Mouse (Mus musculus) gastrocnemius, adult 18-20 months (tissue): Measurements from ENCODE around the gene Camta1. TPM values are rescaled to one million over a fixed set of nuclear protein-coding genes. Genes with fewer than 3 reads are reported as not detected.

Source experiments
- DNase-seq: peaks from one replicate; pipeline ENCODE4 v3.0.0; 2021; ENCODE audit warnings: low spot score
- total RNA-seq, 2 experiments: library from RNA; stranded (reverse); gene quantifications; 2 replicates each; pipeline ENCODE4 v1.2.3; 2021

The Camta1 gene
- total RNA-seq, 2 experiments from 2014 or later, result 99.5 to 122 TPM

DNA sequence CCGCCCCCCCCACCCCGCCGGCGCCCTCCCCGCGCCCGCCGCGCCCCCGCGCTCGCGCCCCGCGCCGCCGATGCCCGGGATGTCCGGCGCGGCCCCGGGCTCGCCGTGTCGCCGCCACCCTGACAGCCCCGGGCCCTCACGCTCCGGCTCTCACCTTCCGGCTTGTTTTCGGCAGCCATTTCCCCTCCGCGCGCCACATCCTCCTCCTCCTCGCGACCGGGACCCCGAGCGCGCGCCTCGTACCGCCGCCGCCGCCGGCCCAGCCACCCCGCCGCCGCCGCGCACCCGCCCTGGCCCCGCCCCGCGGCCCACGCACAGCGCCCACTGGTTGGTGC lies 238 bp downstream of the Camta1 start:
- no peak for DNase-seq

DNA sequence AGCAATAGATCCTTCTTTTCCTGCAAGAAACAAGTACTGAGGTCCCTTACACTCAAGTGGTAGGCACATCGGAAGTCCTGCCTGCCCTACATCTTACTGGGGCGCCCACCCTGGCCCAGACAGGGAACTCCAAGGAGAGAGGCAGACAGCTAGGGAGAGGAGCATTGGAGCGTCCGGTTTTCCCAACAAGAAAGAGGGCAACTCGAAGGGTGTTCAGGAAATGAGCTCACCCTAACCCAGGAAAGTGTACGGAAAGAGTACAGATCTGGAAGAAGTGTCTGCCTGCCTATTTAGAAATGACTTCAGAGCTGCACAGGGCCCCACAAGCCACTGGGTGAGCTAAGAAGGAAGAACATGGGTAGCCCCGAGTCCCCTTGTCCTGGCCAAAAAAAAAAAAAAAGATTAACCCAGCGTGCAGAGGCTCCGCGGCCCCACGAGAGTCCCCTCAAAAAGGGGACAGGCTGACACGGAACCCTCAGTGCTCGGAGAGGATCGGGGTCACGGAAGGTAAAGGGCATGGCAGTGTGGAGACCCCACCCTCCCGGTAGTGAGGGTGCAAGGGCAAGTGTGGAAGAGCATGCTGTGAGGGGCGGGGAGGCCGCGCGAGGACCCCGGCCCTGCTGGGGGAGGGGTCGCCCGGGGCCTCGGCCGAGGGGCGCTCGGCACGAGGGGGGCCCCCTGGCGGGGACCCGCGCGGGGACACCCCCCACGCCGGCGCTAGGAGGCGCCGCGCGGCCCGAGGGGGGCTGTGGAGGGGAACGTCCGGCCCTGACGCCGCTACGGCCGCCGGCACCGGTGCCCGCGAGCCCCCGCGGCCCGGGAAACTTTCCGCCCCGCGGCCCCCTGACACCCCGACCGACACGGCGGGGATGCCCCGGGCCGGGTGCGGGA lies 990 bp downstream of the Camta1 start:
- peak; percentile 24 for DNase-seq

DNA sequence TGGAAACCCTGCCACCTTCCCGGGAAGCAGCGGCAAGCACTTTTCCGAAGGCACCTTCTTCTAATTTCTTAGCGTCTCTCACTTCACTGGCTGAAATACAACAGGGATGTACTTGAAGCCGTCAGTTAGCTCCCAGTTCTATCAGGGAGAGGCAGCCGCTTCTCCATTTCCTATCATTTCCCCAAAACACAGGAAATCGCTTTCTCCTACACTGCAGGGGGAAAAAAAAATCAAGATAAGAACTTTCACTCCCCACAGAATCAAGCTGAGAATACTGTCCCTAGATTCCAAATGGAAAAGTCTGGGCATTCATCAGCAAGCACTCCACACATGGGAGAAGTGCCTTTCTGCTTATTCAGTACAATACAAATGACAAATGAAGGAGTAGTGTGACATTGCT lies 2.4 kb downstream of the Camta1 start:
- DNase-seq, result no peak

DNA sequence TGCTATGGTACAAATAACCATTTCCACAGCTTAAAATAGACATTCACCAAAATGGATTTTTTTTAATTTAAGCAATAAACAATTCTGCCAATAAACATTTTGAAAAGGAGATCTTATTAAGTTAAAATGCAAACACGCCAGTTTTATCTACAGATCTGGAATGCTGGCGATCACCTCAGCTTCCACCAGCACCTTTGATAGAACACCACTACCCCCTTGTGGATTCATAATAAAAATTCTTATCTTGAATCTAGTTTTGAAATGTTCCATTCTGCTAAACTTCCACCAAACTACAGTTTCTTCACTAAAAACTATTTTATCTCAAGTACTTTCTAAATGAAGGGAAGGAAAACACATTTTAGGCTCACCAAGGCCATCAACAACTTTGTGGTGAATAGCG lies 7.7 kb downstream of the Camta1 start:
- peak; percentile 25 for DNase-seq

DNA sequence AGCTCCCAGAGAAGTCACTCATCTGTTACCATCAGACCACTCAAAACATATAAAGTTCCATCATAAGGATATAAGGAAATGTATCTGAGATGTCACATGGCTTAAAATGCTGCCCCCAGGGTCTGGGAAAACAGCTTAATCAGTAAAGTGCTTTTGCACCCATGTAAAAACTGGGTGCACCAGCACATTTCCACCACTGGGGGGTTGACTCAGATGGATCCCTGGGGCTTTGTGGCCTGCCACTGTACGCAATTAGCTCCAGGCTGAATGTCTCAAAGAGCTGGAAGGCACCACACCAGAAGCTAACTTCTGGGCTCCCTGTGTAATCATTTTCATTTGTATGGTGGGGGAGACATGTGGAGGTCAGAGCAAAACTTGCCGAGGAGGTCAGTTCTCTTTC lies 10.5 kb downstream of the Camta1 start:
- peak; percentile 29 for DNase-seq

DNA sequence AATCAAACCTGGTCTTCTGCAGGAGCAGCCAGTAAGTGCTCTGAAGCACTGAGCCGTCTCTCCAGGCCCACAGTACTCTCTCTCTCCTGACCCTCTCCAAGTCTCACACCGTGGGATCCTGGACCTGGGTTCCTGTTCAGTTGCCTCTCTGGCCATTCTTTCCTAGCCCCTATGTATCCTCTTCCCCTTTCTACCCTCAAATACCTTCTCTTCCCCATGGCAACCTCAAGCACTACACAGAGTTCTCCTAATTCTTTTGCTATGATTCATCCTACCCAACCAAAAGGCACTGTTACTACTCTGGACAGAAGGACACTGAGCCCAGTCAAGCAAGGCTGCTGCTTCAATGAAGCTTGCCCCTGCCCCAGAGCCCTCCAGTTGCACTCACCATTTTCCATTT lies 19.1 kb downstream of the Camta1 start:
- DNase-seq, result no peak

DNA sequence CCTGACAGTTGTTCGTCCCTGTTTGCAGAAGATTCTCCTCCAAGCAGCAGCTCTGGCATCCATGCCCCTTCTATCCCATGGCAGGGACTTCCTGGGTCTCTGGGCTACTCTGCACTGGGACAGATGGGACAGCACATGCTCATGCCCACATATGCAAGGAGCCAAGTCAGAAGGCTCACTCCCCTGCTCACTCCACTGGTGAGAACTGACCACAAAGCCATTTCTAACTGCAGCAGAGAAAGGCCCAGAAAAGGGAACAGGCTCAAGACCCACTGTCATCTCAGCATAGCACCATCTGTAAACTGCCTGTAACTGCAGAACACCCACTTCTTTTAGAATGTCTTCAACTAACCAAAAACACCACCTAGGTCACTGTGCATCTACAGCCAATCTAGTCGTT lies 23.2 kb downstream of the Camta1 start:
- no peak for DNase-seq

DNA sequence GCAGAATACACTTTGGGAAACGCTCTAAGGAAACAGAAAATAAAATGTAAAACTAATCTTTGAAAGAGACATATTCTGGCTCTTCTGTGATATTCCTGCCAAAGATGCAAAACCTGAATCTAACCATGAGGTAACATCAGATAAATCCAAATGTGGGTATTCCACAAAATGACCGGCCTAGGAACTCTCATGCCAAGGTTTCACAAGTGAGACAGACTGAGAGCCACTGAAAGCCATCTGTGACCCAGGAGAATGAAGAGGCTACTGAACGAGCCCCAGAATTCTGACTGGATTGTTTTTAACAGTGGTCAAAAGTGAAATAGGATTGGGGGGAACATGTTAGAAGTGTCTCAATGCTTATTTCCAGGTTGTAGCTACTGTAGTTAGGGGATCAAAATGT lies 25.8 kb downstream of the Camta1 start:
- no peak for DNase-seq

DNA sequence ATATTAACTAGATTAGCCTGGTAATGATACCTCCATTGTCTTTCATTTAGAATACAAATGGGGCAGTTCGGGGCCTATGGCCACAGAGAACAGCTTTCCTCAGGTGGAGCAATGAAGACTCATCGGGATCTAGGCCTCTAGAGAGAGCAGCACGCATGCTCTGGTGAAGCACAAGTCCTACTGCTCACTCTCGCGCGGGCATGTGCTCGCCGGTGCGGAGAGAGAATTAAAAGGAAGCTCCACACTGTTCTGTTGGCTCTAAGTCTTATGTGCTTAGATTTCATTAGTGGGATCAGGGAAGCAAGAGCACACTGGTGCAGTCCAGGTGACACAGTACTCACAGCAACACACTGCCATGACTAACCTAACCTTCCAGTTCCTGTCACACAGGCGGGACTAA lies 27.1 kb downstream of the Camta1 start:
- no peak for DNase-seq

DNA sequence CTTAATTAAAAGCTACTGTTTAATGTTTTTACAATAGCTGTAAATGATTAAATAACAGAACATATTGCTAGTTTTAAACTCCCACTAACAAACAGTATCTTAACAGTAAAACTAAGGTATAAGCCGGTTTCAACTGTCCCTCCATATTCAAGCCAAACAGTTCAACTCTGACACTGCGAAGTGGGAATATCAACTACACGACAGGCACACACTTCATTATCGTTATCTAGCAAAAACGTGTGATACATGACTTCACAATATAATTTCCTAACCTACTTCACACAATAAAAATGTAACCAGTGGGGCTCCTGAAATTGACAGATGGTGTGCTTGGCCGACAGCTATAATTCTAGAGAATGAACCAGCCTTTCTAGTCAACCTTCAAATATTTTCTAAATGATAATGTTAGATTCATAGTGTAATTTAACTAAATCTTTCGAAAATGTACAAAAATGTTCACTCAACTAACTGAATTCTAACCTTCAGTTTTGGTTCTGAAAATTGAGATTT lies 27.7 kb downstream of the Camta1 start:
- DNase-seq, result no peak

DNA sequence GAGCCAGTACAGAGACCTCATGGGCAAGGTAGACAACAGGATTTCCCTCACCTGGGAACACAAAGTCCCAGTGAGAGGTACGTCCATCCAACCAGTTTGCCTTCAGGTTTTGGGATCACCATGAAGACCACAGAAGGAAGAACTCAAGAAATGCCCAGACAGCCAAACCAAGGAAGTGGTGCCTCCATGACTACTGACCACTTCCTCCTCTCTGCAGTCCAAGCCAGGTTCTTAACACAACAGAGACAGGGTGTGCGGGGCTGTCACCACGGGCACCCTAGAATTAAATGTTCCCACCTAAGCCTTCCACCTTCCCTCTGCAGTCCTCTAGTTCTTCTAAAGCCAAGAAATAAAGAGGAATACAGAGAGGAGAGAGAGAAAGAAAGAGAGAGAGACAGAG lies 33.8 kb downstream of the Camta1 start:
- DNase-seq, result no peak

DNA sequence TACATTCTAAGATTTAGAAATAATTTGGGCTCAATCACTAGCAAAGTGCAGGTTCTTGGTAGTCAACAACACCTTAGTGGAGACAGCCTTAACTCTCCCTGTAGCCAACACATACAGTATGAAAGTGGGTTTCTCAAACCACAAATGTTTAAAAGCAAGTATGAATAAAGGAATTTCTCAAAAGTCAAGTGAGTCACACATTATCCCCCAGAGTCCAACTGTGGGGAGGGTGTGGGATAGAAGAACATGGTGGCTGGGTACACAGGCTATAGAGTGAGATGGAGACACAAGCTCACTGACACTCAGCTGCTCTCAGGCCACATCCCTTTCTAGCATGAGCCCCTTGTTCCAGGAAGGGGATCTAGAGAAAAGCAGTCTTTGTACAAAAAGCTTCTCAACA lies 34.3 kb downstream of the Camta1 start:
- DNase-seq, result no peak

DNA sequence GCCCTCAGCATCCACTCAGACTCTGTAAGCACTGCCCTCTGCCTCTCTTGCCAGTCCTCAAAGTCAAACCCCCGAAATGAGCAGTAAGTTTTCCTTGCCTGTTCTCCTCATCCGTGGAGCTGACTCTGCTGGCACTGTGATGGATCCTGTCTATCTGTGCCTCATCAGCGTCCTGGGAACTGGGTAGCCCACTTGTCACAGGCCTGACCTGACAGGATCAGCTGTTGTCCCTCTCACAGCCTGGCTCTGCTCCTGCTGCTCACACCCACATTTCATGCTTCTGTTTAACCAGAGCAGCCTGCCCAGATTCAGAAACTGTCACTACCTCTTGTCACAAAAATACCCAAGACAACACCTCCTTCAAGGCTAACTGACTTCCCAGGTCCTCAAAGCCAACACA lies 37.7 kb downstream of the Camta1 start:
- peak; percentile 10 for DNase-seq

DNA sequence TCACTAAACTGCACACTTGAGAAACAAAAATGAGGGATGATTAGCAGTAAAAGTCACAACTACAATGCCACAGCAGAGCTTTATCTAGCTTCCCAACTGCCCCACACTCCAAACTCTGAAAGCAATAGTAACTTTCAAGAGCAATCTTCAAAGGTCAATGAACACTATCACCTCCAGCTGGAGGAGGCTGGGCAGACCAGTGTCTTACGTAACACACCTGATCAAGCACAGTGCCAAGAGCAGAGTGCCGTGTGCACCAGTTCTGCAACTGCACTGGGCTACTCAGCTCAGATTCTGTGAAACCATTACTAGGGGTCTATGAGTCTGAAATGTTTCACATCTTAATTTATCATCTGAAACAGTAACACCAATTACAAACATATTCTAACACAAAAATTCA lies 38.7 kb downstream of the Camta1 start:
- DNase-seq, result no peak

DNA sequence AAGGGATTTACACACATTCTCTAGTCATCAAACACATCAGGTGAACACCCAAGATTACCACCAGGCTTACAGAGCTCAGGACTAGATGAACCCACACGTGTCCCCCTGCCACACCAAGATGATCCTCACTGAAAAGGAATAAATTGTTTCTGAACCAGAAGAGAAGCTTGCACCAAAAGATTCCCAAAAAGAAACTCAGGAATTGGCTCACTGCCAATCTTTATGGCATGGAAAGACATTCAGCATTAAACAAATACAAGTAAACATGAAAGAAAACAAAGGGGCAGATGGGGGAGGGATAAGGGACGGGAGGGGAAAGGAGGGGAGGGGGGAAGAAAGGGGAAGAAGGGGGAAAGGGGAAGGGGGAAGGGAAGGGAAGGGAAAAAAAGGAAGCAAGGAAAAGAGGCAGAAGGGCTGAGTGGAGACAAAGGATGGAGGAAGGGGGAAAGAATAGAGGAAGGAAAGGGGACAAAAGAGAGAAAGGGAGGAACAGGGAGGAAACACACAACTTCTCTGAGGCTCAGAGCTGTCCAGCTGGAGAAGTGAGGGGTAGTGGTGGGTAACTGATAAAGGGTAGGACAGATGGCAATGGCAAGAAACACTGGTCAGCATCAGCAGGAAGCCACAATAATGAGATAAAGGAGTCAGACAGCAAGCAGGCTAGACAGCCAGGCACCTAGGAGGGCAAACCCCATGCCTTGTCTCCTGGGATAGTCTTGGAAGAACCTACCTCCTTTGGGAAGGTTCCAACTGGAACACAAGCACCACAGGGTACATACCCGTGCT lies 43.5 kb downstream of the Camta1 start:
- no peak for DNase-seq

DNA sequence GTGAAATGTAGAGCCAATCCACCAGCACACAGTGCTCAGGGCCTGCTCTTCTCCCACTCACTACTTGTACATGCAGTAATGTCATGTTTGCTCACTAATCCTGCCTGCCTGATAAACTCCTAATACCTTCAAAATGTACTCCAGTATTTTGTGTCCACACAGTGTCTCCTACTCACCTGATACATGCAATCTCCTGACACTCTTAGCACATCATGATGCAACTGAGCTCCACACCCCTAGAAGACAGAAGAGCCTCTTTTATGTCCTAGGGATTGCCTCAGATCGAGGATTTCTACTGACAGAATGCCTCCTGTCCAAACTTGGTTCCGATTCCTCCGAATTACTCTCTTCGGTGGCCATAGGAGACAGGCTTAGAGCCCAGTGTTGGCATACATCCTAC lies 48.0 kb downstream of the Camta1 start:
- DNase-seq, result no peak

DNA sequence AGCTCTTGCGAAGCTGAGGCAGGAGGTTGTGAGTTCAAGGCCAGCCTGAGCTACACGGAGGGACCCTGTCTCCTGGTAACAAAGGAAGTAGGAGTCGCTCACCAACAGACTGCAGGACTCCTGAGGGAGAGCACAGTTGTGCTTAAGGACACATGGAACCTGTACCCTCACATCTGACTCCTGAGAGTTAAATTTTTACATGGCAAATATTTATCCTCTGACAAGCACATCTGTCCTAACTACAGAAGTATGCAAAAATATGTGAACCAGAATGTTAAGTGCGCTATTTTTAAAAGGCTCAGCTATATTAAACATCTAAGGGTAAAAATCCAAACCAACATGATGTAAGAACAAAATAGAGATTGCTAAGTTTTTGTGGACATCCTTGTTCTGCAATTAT lies 56.0 kb downstream of the Camta1 start:
- no peak for DNase-seq

DNA sequence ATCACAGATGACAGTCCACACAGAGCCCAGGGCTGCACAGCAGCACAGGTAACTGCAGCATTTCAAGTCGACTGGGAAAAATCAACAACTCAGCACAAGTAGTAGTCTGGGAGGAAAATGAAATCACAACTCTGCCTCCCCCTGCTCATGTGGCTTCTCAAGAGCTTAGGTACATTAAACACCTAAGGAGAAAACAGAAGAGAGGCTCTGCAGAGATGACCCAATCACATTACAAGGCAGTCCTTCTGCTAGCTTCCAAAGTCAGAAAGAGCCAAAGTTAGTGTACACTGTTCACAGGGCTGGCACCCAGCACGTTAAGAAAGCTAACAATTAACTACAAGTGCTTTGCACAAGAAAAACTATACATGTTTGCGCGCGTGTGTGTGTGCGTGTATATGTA lies 56.6 kb downstream of the Camta1 start:
- DNase-seq, result no peak

DNA sequence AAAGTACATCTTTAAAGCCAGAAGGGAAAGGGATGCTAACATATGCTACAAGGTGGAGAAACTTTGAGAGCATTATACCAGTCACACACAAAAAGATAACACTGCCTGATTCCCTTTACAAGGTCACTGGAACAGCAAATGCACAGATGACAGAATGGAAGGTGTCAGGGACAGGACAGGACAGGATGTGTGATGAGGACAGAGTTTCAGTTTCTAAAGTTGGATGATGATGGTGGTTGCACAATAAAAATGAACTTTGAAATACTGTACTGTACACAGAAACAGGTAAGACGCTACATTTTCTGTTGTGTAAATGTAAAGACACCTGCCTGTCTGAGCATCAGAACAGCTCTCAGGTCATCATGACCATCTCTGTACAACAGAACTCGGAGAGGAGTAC lies 57.5 kb downstream of the Camta1 start:
- no peak for DNase-seq

DNA sequence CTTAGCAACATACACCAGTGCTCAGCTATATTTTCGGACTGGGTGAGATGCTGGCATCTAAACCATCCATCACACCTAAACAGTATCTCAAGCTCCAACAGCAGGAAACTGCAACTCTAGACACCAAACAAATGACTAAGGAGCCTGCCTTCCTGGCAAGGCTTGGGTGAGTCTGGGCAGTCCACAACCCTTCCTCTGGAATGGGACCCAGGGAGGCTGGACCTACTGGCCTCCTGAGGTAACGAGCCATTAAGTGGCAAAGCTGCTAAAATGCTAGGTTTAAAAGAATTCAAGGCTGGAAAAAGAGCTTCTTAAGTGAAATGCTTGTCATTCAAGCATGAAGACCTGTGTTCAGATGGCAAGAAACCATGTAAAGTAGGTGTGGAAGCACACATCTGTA lies 63.0 kb downstream of the Camta1 start:
- no peak for DNase-seq

DNA sequence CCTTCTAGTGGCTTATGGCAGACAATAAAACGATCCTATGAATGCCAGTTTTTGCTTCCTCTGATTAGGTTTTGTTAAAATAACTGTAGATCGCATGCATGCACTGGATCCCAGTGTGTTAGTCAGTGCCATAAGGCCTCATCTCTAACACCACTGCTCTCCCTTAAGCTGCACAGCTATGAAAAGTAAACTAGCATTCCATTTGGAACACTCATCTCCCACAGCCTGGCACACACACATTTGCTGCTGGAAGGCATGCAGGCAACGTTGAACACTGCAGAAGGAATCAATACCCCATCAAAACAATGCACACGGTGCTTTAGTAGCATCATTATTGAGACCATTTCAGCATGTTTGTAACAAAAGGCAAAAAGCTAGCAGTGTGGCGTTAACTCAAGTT lies 68.0 kb downstream of the Camta1 start:
- no peak for DNase-seq

DNA sequence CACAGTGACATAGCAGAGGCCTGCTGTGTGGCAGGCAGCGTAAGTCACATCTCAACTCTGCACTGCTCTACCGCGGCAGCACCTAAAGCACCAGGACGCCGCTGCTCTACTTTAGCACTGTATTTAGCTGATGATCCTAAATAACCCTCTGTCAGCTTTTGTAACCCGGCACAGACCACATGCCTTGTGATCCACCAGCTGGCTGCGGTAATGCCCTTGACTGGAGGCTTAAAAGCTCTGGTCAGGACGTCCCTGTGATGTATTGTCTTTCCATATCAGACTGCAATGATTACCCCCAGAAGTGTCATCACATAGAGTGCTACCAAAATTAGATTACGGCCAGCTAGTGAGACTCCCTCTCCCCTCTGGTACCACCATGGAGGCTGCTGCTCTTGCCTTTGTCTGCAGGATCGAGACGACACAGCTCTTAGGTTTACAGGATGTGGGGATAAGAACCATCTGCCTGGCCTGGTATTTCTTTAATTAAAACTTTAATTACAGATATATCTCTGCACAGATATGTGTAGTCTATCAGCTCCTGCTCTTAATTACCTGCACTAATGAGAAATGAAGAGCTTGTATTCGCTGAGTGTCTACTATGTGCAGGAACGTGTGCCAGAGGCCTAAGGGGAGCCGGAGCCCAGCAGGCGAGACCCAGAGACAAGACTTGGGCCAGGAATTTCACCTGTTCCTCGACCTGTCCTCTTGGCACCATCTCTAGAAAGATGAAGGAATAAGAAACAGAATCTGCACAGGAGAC lies 74.5 kb downstream of the Camta1 start:
- DNase-seq, result peak; percentile 16
